ENCODE assay signal across 29 mouse cellular contexts in genomic region chr4:130335867-130336266, GRCm38 (mm10). TPM values are rescaled to one million over a fixed set of nuclear protein-coding genes. Genes with fewer than 3 reads are reported as not detected.
"Had no signal": no experiment of that assay in that cellular context is flagged by ENCODE, and none has a peak within 500 bp of the region (broad histone marks: within the 10 kb centered on the region; RNA-seq: fewer than 3 reads in every experiment).

No protein-coding gene starts in this region.

- H3K4me3 ChIP-seq: gastrocnemius, adult 2 months; heart, adult 2 months; heart, embryonic 13.5 days; heart, embryonic 15.5 days; hindbrain, embryonic 10.5 days; hindbrain, embryonic 12.5 days; intestine, embryonic 15.5 days; layer of hippocampus, adult 2 months; limb, embryonic 13.5 days; limb, embryonic 15.5 days had no signal

- H3K9ac ChIP-seq: heart, embryonic 13.5 days; heart, embryonic 15.5 days; hindbrain, embryonic 12.5 days; hindbrain, embryonic 14.5 days; intestine, embryonic 15.5 days; limb, embryonic 13.5 days; limb, embryonic 15.5 days had no signal

- H3K27ac ChIP-seq: gastrocnemius, adult 2 months; heart, adult 2 months; heart, embryonic 13.5 days; heart, embryonic 15.5 days; hindbrain, embryonic 10.5 days; hindbrain, embryonic 12.5 days; hindbrain, embryonic 14.5 days; intestine, embryonic 15.5 days; layer of hippocampus, adult 2 months; limb, embryonic 13.5 days; limb, embryonic 15.5 days had no signal

- DNase-seq: gastrocnemius, adult 2 months; gastrocnemius, postnatal 14 days; gastrocnemius, postnatal 36 days; heart, adult 11 months; heart, adult 2 months; heart, postnatal 4 days; kidney, adult 18-20 months; kidney, postnatal 10 days; kidney, postnatal 25 days; kidney, postnatal 4 days; left cerebral cortex, postnatal 4 days had no signal

- H3K9me3 ChIP-seq: heart, embryonic 13.5 days; heart, embryonic 15.5 days; hindbrain, embryonic 10.5 days; hindbrain, embryonic 12.5 days; intestine, embryonic 15.5 days; limb, embryonic 13.5 days; limb, embryonic 15.5 days had no signal

- H3K4me1 ChIP-seq: heart, embryonic 13.5 days; heart, embryonic 15.5 days; hindbrain, embryonic 10.5 days; hindbrain, embryonic 12.5 days; intestine, embryonic 15.5 days; limb, embryonic 13.5 days; limb, embryonic 15.5 days had no signal

- ATAC-seq: forebrain, embryonic 16.5 days; hindbrain, embryonic 16.5 days; inflammation-experienced regulatory T-cells, adult 6 months; intestine, embryonic 15.5 days; intestine, postnatal 0 days had no signal

- H3K27me3 ChIP-seq: heart, embryonic 13.5 days; heart, embryonic 15.5 days; hindbrain, embryonic 12.5 days; intestine, embryonic 15.5 days; limb, embryonic 13.5 days; limb, embryonic 15.5 days had no signal

- H3K4me2 ChIP-seq: heart, embryonic 11.5 days; heart, embryonic 13.5 days; heart, embryonic 15.5 days; hindbrain, embryonic 12.5 days; hindbrain, embryonic 14.5 days; intestine, embryonic 15.5 days; limb, embryonic 13.5 days; limb, embryonic 15.5 days had no signal

RNA-seq across cellular contexts. Expression of gene Gm10570, which starts 27.4 kb away (rescaled TPM):
- total RNA-seq: gastrocnemius, postnatal 14 days; heart, adult 2 months; layer of hippocampus, postnatal 10 days had no signal
- polyA plus RNA-seq: gonadal fat pad, adult 2 months; heart, embryonic 11.5 days; hindbrain, embryonic 10.5 days; hindbrain, embryonic 14.5 days; inflammation-experienced regulatory T-cells, adult 6 months; intestine, embryonic 15.5 days; intestine, postnatal 0 days; kidney, embryonic 14.5 days; limb, embryonic 11.5 days; limb, embryonic 13.5 days; limb, embryonic 15.5 days had no signal
